Mouse (Mus musculus) C2C12 (cell line): ENCODE data around the gene Klf12. TPM values are rescaled to one million over a fixed set of nuclear protein-coding genes. Genes with fewer than 3 reads are reported as not detected.
A peak's percentile ranks its signal among the peaks of the same experiment; 100 is the strongest.

Experiments
- H3K27me3 ChIP-seq: one replicate; pipeline ENCODE4 v1.6.1; 2011; ENCODE audit not compliant: control insufficient read depth, insufficient read depth, insufficient read length
- H3K36me3 ChIP-seq: one replicate; pipeline ENCODE4 v1.6.1; 2011; ENCODE audit not compliant: control insufficient read depth, insufficient read depth
- H3K4me3 ChIP-seq: one replicate; pipeline ENCODE4 v1.5.1; 2011; ENCODE audit warnings: mild to moderate bottlenecking, control low read depth; ENCODE audit not compliant: poor library complexity, insufficient read depth, severe bottlenecking
- H3K79me2 ChIP-seq: one replicate; pipeline ENCODE4 v1.6.1; 2011; ENCODE audit not compliant: control insufficient read depth, insufficient read depth
- H3K79me3 ChIP-seq: one replicate; pipeline ENCODE4 v1.6.1; 2011; ENCODE audit warnings: low read depth, control low read depth
- H3ac ChIP-seq: one replicate; pipeline ENCODE3; 2011; ENCODE audit warnings: low read depth; ENCODE audit not compliant: control insufficient read depth, insufficient read length
- CEBPB ChIP-seq: IDR thresholded peaks from one replicate; pipeline ENCODE4 v1.6.1; 2011; ENCODE audit warnings: low read depth, mild to moderate bottlenecking, control low read depth, moderate library complexity
- CTCF ChIP-seq: IDR thresholded peaks from one replicate; pipeline ENCODE4 v1.5.1; 2011; ENCODE audit not compliant: control insufficient read depth, insufficient read depth, insufficient read length
- FOSL1 ChIP-seq: IDR thresholded peaks from one replicate; pipeline ENCODE4 v1.8.0; 2011; ENCODE audit warnings: mild to moderate bottlenecking, low read length; ENCODE audit not compliant: poor library complexity, insufficient read depth, severe bottlenecking
- MAX ChIP-seq: IDR thresholded peaks from one replicate; pipeline ENCODE4 v1.6.1; 2011; ENCODE audit warnings: mild to moderate bottlenecking, control low read depth
- MYOD1 ChIP-seq: IDR thresholded peaks from one replicate; pipeline ENCODE4 v1.6.1; 2011; ENCODE audit warnings: low read depth; ENCODE audit not compliant: control insufficient read depth, insufficient read length
- MYOG ChIP-seq: IDR thresholded peaks from one replicate; pipeline ENCODE4 v1.6.1; 2011; ENCODE audit not compliant: control insufficient read depth, insufficient read length; ENCODE audit errors: extremely low read depth
- USF1 ChIP-seq: IDR thresholded peaks from one replicate; pipeline ENCODE4 v1.6.1; 2011; ENCODE audit warnings: low read depth, mild to moderate bottlenecking, control low read depth, moderate library complexity
- polyA plus RNA-seq: library from polyadenylated mRNA; unstranded; fragments of >200 nt; fragmentation: generic; extraction: Trizol; gene quantifications from one replicate; pipeline ENCODE4 v1.2.1, GENCODE M21; 2012; ENCODE audit warnings: missing spikeins

Gene Klf12
- polyA plus RNA-seq, 1 experiment = 1.2 TPM

DNA sequence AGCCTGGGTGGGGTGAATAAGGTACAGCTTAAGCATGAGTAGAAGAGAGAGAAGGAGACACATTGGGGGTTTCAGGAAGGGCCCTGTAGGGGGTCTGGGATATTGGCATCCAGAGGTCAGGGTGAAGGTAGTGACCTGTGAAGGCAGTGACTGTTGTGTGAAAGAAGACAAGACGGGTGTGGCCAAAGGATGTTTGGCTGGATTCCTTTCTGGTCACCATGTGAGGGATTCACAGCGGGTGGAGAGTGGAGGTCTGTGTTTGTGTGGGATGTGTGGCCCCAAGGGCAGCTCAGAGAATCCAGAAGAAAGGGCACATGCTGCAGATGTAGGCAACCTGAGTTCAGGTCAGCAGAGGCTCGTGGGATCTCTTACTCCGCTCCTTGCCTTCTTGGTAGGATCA lies 29.6 kb upstream of the Klf12 start:
- H3ac ChIP-seq = no peak overlapping the region
- no peaks in the 10 kb centered on the region for H3K36me3 ChIP-seq
- TF ChIP-seq FOSL1 (no peak), USF1 (no peak), MAX (no peak), CTCF (no peak), MYOD1 (no peak), CEBPB (no peak), MYOG (no peak)
- no peak overlapping the region for H3K4me3 ChIP-seq
- H3K79me2 ChIP-seq = no peaks in the 10 kb centered on the region
- no peaks in the 10 kb centered on the region for H3K27me3 ChIP-seq
- no peaks in the 10 kb centered on the region for H3K79me3 ChIP-seq

GRCm38 (mm10) chr14:100300905-100301304 lies 16.4 kb upstream of the Klf12 start:
- Histone ChIP-seq H3K4me3 (no peak overlapping the region), H3K79me3 (no peaks in the 10 kb centered on the region), H3ac (no peak overlapping the region), H3K27me3 (no peaks in the 10 kb centered on the region), H3K79me2 (no peaks in the 10 kb centered on the region), H3K36me3 (no peaks in the 10 kb centered on the region)
- TF ChIP-seq FOSL1 = no peak
- TF ChIP-seq USF1 = no peak
- TF ChIP-seq MYOD1 = no peak
- TF ChIP-seq MYOG = no peak
- TF ChIP-seq CEBPB = no peak
- TF ChIP-seq MAX = no peak
- TF ChIP-seq CTCF = no peak

DNA sequence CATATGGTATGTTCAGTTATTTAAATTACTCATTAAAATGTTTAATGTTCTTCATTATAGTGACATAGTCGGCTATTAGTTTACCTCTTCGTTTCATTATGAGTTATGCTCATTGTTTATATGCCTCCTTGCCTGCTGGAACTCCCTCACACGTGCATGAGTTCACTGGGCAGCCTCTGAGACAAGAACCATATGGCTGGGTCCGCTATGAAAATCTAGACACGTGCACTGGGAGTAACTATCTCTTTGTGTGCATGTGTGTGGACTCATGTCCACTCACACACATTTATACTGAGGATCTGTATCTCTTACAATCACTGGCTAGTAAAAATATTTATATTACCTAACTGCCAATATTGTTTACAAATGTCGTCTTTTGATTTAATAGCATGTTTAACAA lies 14.4 kb upstream of the Klf12 start:
- H3K4me3 ChIP-seq = no peak overlapping the region
- H3K27me3 ChIP-seq = no peaks in the 10 kb centered on the region
- H3K79me2 ChIP-seq = no peaks in the 10 kb centered on the region
- TF ChIP-seq FOSL1 (no peak), USF1 (no peak), CTCF (no peak), MYOD1 (no peak), CEBPB (no peak), MYOG (no peak), MAX (no peak)
- H3ac ChIP-seq = no peak overlapping the region
- no peaks in the 10 kb centered on the region for H3K36me3 ChIP-seq
- H3K79me3 ChIP-seq = no peaks in the 10 kb centered on the region

- no peaks in the 10 kb centered on the region for H3K79me3 ChIP-seq
- no peaks in the 10 kb centered on the region for H3K27me3 ChIP-seq
- no peak overlapping the region for H3ac ChIP-seq
- H3K4me3 ChIP-seq = no peak overlapping the region
- TF ChIP-seq USF1 = no peak
- TF ChIP-seq MYOG = no peak
- TF ChIP-seq CTCF = no peak
- TF ChIP-seq CEBPB = no peak
- TF ChIP-seq FOSL1 = no peak
- no peak for TF ChIP-seq MYOD1
- TF ChIP-seq MAX = no peak
- no peaks in the 10 kb centered on the region for H3K79me2 ChIP-seq
- no peaks in the 10 kb centered on the region for H3K36me3 ChIP-seq
Observed at GRCm38 (mm10) chr14:100286586-100287241, 2.2 kb upstream of the Klf12 start.

DNA sequence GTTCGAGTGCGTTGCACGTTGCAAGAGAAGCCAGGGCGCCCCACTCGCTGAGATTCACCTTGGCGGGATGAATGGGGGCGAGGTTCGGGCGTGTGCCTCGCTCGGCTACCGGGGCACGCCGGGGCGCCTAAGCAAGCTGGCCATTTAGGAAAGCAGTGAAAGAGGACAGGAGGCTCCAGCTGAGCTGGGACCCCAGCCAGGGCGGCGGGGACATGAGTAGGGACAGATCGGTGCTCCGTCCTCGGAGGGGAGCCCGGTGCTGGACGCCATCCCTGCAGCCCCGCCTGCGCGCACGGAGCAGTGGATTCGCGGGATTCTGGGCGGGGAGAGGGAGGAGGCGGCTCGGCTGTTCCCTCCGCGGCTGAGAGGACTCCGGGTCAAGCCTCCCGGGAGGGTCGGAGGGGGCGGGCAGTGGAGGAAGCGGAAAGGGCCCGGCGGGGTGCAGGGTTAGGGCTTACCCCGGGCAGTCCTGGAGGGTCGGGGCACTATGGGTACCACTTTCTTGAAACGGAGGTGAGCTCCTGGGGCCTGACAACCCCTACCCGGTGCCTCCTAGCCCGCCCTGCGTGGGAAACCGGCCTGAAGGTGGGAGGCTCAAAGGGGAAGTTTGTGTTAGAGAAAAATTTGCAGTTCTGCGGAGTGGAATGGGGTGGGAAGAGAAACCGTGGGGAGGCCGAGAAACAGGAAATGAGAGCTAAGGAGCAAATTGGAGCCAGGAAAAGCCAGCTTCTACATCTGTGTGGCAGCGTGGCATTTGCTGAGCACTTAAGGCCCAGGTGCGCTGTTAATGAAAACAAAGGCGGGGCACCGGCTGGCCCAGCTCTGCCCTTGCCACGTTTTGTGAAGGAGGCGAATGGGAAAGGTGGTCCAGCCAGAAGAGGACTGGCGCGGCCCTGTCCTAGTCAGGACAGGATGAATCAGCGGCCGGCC lies 1.4 kb upstream of the Klf12 start:
- H3K27me3 ChIP-seq = no peaks in the 10 kb centered on the region
- H3K79me2 ChIP-seq = no peaks in the 10 kb centered on the region
- peak overlapping the region; percentile 56 for H3ac ChIP-seq
- H3K36me3 ChIP-seq = no peaks in the 10 kb centered on the region
- TF ChIP-seq MYOG (no peak), CEBPB (no peak), MAX (no peak), CTCF (no peak), FOSL1 (no peak), USF1 (no peak), MYOD1 (no peak)
- H3K79me3 ChIP-seq = no peaks in the 10 kb centered on the region
- H3K4me3 ChIP-seq = peak overlapping the region; percentile 26
